Mouse (Mus musculus) hindbrain, embryonic 12.5 days (tissue): ENCODE measurements at regions not wholly inside any gene's neighbourhood (a gene's known extent, or its start where the extent isn't known, plus 50 kb on each side); places are given as distances from the start of the nearest gene placed in this dataset.

Experiments used
- ATAC-seq: fragments of 200-750 bp; cut with Nextera tagmentation; 2 replicates; pipeline ENCODE4 v1.8.0; 2017; ENCODE audit warnings: moderate TSS enrichment; ENCODE audit not compliant: low FRiP score
- H3K27ac ChIP-seq: fragments of 300-500 bp; sonication (generic); 2 replicates; pipeline ENCODE4 v1.5.1; 2016; ENCODE audit warnings: mild to moderate bottlenecking
- H3K27me3 ChIP-seq: fragments of 300-500 bp; sonication (generic); 2 replicates; pipeline ENCODE4 v1.6.1; 2016; ENCODE audit warnings: mild to moderate bottlenecking
- H3K36me3 ChIP-seq: fragments of 300-500 bp; sonication (generic); 2 replicates; pipeline ENCODE4 v1.6.1; 2016; ENCODE audit warnings: mild to moderate bottlenecking
- H3K4me1 ChIP-seq: fragments of 300-500 bp; sonication (generic); 2 replicates; pipeline ENCODE4 v1.6.1; 2016
- H3K4me2 ChIP-seq: fragments of 300-500 bp; sonication (generic); replicated peaks from 2 replicates; pipeline ENCODE4 v1.6.1; 2016; ENCODE audit warnings: mild to moderate bottlenecking
- H3K4me3 ChIP-seq: fragments of 300-500 bp; sonication (generic); 2 replicates; pipeline ENCODE4 v1.5.1; 2016; ENCODE audit warnings: mild to moderate bottlenecking
- H3K9ac ChIP-seq: fragments of 300-500 bp; sonication (generic); 2 replicates; pipeline ENCODE4 v1.6.1; 2016; ENCODE audit warnings: mild to moderate bottlenecking, moderate library complexity
- H3K9me3 ChIP-seq: fragments of 300-500 bp; sonication (generic); replicated peaks from 2 replicates; pipeline ENCODE4 v1.6.1; 2016; ENCODE audit warnings: mild to moderate bottlenecking
- WGBS: fragments of 180-500 bp; shearing (Covaris S2); methylation state at CpG from one replicate; pipeline ENCODE4 v1.1.7; 2016; 5-methylcytosine and 5-hydroxymethylcytosine counted together

DNA sequence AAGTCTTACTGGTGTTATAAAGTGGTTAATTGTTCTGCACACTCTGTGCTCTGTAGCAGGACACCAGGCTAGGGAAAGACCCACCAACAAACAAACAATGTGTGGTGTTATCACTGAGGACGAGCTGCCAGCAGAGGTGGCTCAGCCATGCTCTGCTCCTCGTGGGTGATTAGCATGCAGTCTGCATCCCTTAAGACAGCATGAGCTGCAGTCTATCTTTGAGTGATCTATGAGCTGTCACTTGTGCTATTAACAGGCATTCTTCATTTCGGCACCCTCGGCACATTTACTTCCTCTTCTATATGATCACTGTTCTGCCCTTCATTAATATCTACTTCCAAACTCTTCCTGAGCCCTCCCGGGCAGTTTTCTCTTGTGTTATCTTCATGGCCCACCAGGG is 178.5 kb upstream of the Ntf3 start:
- H3K27ac ChIP-seq, result no peak overlapping the region
- H3K4me1 ChIP-seq, result no peaks in the 10 kb centered on the region
- no peak overlapping the region for H3K4me2 ChIP-seq
- ATAC-seq, result peak; percentile 64; the same call in 1 of the 2 replicates
- no peaks in the 10 kb centered on the region for H3K9me3 ChIP-seq
- H3K9ac ChIP-seq, result no peak overlapping the region
- 49% methylated on average over 5 of the region's 5 CpGs for WGBS
- no peaks in the 10 kb centered on the region for H3K27me3 ChIP-seq
- H3K4me3 ChIP-seq, result no peak overlapping the region
- H3K36me3 ChIP-seq, result no peaks in the 10 kb centered on the region

DNA sequence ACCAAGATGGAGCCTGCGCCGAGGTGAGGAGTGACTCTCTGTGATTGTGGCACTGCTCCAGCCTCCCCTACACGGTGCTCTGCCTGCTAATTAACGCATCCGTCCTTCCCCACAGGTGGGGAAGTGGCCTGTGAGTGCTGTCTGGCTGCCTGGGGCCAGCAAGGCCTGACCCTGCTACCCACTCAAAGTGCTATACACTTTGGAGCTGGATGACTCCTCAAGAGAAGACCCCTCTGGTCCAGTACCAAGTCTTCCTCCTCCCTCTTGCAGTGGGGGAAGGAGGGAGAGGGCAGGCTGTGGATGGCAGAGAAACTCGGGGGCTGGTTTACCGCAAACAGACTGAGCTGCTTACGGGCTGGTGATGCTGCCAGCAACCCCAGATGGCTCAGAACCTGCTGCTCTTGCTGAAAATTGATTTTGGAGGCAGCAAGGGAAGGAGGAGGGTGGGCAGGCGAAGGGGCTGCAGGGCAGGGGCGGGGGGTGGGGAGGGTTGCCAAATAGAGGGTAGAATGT is 173.4 kb upstream of the Ntf3 start:
- H3K4me1 ChIP-seq, result no peaks in the 10 kb centered on the region
- H3K36me3 ChIP-seq, result no peaks in the 10 kb centered on the region
- WGBS, result 68% methylated on average over 10 of the region's 10 CpGs
- H3K9me3 ChIP-seq, result no peaks in the 10 kb centered on the region
- H3K4me3 ChIP-seq, result no peak overlapping the region
- no peaks in the 10 kb centered on the region for H3K27me3 ChIP-seq
- no peak overlapping the region for H3K27ac ChIP-seq
- no peak for ATAC-seq
- no peak overlapping the region for H3K9ac ChIP-seq
- H3K4me2 ChIP-seq, result no peak overlapping the region

DNA sequence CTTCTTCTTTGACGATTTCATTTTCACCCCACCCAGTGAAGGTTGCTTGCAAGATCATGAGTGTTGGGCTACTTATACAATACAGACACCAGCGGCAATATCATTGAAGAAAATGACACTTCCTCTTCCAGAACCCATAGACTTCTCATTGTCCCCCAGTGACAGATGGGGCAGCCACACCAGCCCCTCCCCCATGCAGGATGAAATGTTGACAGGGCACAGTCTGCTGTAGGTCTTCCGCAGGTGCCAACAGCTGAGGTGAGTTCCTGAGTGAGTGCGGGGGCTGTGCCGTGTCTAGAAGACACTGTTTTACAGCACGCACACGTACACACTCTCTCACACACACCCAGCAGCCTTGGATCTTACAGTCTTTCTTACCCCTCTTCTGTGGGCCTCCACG is 171.0 kb upstream of the Ntf3 start:
- H3K36me3 ChIP-seq, result no peaks in the 10 kb centered on the region
- WGBS, result 90% methylated on average over 8 of the region's 8 CpGs

DNA sequence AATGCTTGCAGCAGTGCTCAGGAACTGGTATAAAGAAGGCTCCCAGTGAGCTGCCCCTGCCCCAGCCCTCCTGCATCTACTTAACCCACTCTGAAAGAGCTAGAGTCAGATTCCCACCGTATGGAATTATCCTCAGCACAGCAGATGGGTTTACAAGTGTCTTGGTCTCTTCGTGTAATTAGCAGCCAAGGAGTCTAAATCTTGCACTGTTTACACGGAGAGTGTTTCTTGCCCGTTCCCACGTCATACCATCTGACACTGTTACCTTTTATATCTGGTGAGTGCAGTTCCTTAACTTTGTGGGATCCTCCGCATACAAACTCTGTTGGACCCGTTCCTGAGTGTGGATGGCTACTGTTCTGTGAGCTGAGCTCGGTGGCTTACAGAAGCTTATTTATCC is 167.5 kb upstream of the Ntf3 start:
- Histone ChIP-seq H3K9me3 (no peaks in the 10 kb centered on the region), H3K9ac (no peak overlapping the region), H3K27me3 (no peaks in the 10 kb centered on the region), H3K4me3 (no peak overlapping the region), H3K36me3 (no peaks in the 10 kb centered on the region), H3K4me2 (no peak overlapping the region), H3K4me1 (no peaks in the 10 kb centered on the region), H3K27ac (no peak overlapping the region)
- 76% methylated on average over 8 of the region's 8 CpGs for WGBS
- no peak for ATAC-seq

More for the DNA sequence above, 171.0 kb upstream of the Ntf3 start:
- Histone ChIP-seq H3K4me2 (no peak overlapping the region), H3K4me3 (no peak overlapping the region), H3K9ac (no peak overlapping the region), H3K27ac (no peak overlapping the region), H3K4me1 (no peaks in the 10 kb centered on the region), H3K27me3 (no peaks in the 10 kb centered on the region), H3K9me3 (no peaks in the 10 kb centered on the region)
- no peak for ATAC-seq

DNA sequence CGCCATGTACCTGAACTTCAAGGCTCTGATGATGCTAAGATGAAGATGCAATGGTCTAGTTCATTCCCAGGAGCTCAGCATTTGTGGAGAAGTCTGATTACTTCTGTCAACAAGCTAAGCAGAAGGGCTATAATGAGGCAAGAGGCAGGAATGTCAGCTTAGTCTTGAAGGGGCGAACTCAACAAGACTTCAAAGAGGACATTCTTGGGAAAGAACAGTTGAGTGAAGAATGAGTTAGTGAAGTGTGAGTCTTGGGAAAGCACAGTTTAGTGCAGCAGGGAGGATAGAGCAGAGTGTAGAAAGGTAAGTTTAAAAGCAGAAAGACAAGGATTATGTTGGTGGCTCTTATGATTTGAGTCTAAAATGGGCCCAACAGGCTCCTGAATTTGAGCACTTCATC is 160.5 kb upstream of the Ntf3 start:
- H3K9me3 ChIP-seq, result no peaks in the 10 kb centered on the region
- H3K4me1 ChIP-seq, result no peaks in the 10 kb centered on the region
- no peaks in the 10 kb centered on the region for H3K27me3 ChIP-seq
- H3K9ac ChIP-seq, result no peak overlapping the region
- H3K36me3 ChIP-seq, result no peaks in the 10 kb centered on the region
- WGBS, result 82% methylated on average over 2 of the region's 2 CpGs
- H3K4me2 ChIP-seq, result no peak overlapping the region
- H3K27ac ChIP-seq, result no peak overlapping the region
- H3K4me3 ChIP-seq, result no peak overlapping the region
- no peak for ATAC-seq

DNA sequence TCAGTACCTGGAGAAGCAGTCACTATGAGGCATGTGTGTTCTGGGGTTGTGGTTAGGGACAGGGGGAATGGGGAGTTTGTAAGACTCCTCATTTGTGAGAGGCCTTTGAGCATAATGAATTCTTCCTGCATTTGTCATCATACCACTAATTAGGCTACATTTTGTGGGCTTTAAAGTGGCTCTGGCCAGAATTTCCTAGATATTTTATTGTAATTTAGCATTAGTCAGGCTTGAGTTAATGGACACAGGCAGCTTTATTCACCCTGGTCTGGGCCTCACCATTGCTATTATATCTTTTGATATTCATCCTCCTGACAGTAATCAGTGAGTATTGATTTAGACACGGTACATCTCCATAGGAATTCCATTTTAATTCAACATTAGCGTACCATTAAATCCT is 151.8 kb upstream of the Ntf3 start:
- no peak overlapping the region for H3K27ac ChIP-seq
- no peak overlapping the region for H3K4me2 ChIP-seq
- no peak overlapping the region for H3K4me3 ChIP-seq
- ATAC-seq, result no peak
- no peaks in the 10 kb centered on the region for H3K27me3 ChIP-seq
- no peak overlapping the region for H3K9ac ChIP-seq
- 85% methylated on average over 2 of the region's 2 CpGs for WGBS
- H3K36me3 ChIP-seq, result no peaks in the 10 kb centered on the region
- no peaks in the 10 kb centered on the region for H3K4me1 ChIP-seq
- H3K9me3 ChIP-seq, result no peaks in the 10 kb centered on the region

DNA sequence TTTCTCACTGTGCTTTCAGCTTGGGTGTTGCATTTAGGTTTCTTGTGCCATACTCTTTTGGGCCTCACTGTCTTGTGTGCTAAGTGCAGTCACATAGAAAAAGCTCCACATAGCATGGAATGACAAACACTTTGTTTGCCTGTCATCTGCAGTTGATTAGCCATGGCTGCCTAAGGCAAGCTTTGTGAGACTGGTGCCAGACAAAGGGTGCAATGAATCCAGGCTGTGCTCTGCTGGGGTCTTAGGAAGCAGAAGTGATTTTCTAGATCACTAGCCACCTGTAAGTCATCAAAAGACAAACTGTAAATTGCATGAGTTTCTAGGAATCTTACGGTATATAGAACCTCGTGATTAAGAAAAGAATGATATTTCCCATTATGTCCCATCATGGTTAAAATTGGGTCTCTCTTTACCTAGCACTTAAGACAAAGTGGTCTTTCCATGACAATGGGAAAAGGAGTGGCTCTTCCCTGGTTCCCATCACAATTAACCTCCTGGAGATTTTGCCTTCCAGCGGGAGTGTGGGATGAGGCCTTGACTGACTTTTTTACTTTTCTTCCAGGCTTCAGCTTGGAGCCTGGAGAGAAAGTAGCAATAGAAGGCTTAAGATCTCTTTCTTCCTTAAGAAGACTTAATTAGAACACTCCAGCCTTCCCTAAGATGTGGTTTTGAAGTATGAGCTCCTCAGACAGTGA is 144.2 kb upstream of the Ntf3 start:
- H3K27ac ChIP-seq, result no peak overlapping the region
- H3K4me3 ChIP-seq, result no peak overlapping the region
- no peak for ATAC-seq
- H3K4me2 ChIP-seq, result no peak overlapping the region
- H3K27me3 ChIP-seq, result no peaks in the 10 kb centered on the region
- H3K4me1 ChIP-seq, result no peaks in the 10 kb centered on the region
- no peaks in the 10 kb centered on the region for H3K9me3 ChIP-seq
- H3K9ac ChIP-seq, result no peak overlapping the region
- H3K36me3 ChIP-seq, result no peaks in the 10 kb centered on the region
- 66% methylated on average over 3 of the region's 3 CpGs for WGBS

DNA sequence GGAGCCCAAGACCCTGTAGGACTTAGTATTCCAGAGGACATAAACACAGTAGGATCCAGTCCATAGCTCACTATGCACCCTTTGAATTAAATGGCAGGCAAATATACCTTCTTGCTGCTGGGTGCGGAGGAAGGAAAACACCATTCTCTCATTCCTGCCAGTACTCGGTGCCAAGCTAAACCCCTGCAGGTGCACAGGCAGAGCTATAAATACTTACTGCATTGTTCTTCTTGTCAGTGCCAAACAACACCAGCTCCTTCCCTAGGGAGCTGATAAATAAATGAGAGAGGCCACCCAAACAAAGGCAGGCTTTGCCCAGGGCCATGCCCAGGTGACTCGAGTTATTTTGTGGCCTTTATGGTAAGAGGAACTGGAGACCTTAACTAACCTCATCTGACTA is 136.4 kb upstream of the Ntf3 start:
- WGBS, result 65% methylated on average over 3 of the region's 3 CpGs
- H3K9ac ChIP-seq, result no peak overlapping the region

DNA sequence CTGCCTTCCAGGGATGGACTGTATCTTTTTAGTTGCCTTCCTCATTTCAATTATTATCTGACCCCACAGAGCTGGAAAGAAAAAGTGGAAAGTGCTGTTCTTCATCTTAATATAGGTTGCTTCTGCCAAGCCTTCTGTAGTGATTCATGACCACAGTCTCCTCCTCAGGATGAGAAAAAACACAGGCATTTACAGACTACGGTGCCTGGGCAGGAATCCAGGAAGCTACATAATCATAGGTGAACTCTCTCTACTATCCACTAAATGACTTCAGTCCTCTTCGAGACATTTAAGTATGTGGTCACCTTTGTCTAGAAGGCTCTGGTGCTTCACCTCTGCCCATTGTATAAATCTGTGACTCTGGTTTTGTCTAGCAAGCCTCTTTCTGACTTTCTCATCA is 124.9 kb upstream of the Ntf3 start:
- Histone ChIP-seq H3K9me3 (no peaks in the 10 kb centered on the region), H3K4me2 (no peak overlapping the region), H3K27ac (no peak overlapping the region), H3K4me3 (no peak overlapping the region), H3K9ac (no peak overlapping the region), H3K4me1 (no peaks in the 10 kb centered on the region), H3K27me3 (no peaks in the 10 kb centered on the region), H3K36me3 (no peaks in the 10 kb centered on the region)
- ATAC-seq, result no peak
- 89% methylated on average over 2 of the region's 2 CpGs for WGBS

More for the DNA sequence above, 136.4 kb upstream of the Ntf3 start:
- ATAC-seq, result no peak
- no peak overlapping the region for H3K4me3 ChIP-seq
- H3K27me3 ChIP-seq, result no peaks in the 10 kb centered on the region
- no peak overlapping the region for H3K4me2 ChIP-seq
- no peaks in the 10 kb centered on the region for H3K9me3 ChIP-seq
- no peaks in the 10 kb centered on the region for H3K36me3 ChIP-seq
- H3K27ac ChIP-seq, result no peak overlapping the region
- no peaks in the 10 kb centered on the region for H3K4me1 ChIP-seq

DNA sequence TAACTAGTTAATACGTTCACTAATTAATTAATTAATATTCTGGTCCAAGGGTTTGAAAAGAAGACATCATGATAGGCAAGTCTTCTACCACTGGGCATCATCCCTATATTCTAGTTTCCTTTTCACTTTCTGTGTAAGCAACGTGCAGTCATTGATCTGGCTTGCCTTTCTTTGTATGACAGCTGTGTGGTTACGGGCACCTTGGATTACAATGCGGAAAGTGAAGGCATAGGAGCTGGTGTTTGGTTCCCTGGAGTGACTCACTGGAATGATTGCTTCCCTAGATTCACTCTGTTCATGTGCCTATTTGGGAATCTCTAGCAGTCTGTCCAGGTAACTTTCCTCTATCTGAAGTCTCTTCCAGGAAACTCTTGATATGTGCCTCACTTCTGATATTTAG is 120.5 kb upstream of the Ntf3 start:
- Histone ChIP-seq H3K9me3 (no peaks in the 10 kb centered on the region), H3K27ac (no peak overlapping the region), H3K4me2 (no peak overlapping the region), H3K27me3 (no peaks in the 10 kb centered on the region), H3K9ac (no peak overlapping the region), H3K4me1 (no peaks in the 10 kb centered on the region), H3K36me3 (no peaks in the 10 kb centered on the region), H3K4me3 (no peak overlapping the region)
- 76% methylated on average over 4 of the region's 4 CpGs for WGBS
- no peak for ATAC-seq

DNA sequence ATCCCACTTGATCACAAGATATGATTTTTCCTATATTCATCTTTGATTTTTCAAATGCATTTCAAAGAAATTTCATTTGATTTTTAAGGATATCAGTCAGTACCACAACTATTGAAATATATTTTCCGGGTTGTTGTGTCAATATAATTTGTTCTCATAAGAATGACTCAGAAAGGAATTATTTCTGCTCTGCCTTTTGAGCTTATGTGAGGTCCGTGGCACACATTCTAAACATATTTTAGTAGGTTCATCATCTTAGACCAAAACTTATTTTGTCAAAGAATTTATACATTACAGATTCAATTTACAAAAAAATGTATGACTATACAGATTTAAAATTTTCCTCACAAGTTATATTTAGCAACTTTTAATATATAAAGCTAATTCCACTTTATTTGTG is 119.5 kb upstream of the Ntf3 start:
- Histone ChIP-seq H3K27ac (no peak overlapping the region), H3K9ac (no peak overlapping the region), H3K4me1 (no peaks in the 10 kb centered on the region), H3K27me3 (no peaks in the 10 kb centered on the region), H3K4me2 (no peak overlapping the region), H3K4me3 (no peak overlapping the region), H3K9me3 (no peaks in the 10 kb centered on the region), H3K36me3 (no peaks in the 10 kb centered on the region)
- ATAC-seq, result no peak
- 91% methylated on average over 2 of the region's 2 CpGs for WGBS

DNA sequence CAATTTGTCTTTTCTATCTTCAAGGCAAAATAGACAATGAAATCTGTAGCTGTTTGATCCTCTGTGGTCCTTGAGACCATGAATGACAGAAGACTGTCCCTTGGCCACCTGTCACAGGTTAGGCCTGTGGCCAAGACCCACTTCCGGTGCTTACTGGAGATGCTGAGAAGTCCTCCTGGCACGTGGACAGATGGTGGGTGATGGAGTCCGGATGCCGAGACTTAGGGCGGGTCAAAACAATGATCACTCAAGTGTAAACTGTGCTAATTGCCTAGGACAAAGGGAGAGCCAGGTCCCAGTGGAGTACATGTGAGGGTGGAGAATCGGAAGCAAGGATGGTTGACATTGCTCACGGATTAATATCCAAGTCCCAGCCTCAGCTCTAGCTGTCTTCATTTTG is 117.7 kb upstream of the Ntf3 start:
- H3K36me3 ChIP-seq, result no peaks in the 10 kb centered on the region
- WGBS, result 66% methylated on average over 7 of the region's 7 CpGs
- no peak overlapping the region for H3K9ac ChIP-seq
- no peaks in the 10 kb centered on the region for H3K27me3 ChIP-seq
- ATAC-seq, result no peak
- H3K4me1 ChIP-seq, result no peaks in the 10 kb centered on the region
- H3K9me3 ChIP-seq, result no peaks in the 10 kb centered on the region
- H3K27ac ChIP-seq, result no peak overlapping the region
- H3K4me2 ChIP-seq, result no peak overlapping the region
- no peak overlapping the region for H3K4me3 ChIP-seq

DNA sequence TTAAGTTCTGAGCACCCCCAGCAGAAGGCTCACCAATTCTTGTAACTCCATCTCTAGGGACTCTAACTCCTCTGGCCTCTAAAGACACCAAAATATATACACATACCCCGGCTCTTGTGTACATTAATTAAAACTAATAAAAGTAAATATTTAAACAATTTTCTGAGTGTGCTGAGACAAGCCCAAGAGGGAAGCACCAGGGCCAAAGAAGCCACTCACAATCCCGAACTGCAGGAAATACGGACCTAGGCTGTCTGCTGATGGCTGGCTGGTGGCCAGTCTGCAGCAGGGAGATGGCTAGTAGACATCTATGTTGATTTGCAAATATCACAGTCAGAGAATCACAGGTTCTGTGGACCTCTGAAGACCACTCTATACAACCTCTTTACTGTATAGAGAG is 113.6 kb upstream of the Ntf3 start:
- Histone ChIP-seq H3K4me3 (no peak overlapping the region), H3K9me3 (no peaks in the 10 kb centered on the region), H3K4me1 (no peaks in the 10 kb centered on the region), H3K9ac (no peak overlapping the region), H3K4me2 (no peak overlapping the region), H3K27ac (no peak overlapping the region), H3K36me3 (no peaks in the 10 kb centered on the region), H3K27me3 (no peaks in the 10 kb centered on the region)
- no peak for ATAC-seq
- 88% methylated on average over 3 of the region's 3 CpGs for WGBS
